Mouse (Mus musculus) 416B (cell line): ENCODE data around the gene Tbc1d24.
A peak's percentile ranks its signal among the peaks of the same experiment; 100 is the strongest.

Source experiments
- DNase-seq: peaks from one replicate; pipeline ENCODE4 v3.0.0; 2011; ENCODE audit warnings: low read depth

Gene Tbc1d24

GRCm38 (mm10) chr17:24209916-24210240, 4.5 kb upstream of the Tbc1d24 start:
- DNase-seq, result no peak

- DNase-seq, result no peak
Observed at GRCm38 (mm10) chr17:24209043-24209915, 3.9 kb upstream of the Tbc1d24 start, which contains the start of gene Ntn3. TSS of gene Ntn3 (minus strand) at chr17:24209531.

- no peak for DNase-seq
Observed at GRCm38 (mm10) chr17:24208641-24209042, 3.3 kb upstream of the Tbc1d24 start.

GRCm38 (mm10) chr17:24207768-24208640, 2.6 kb upstream of the Tbc1d24 start:
- DNase-seq, result no peak

GRCm38 (mm10) chr17:24206451-24207351, 1.3 kb upstream of the Tbc1d24 start:
- no peak for DNase-seq

- no peak for DNase-seq
Observed at GRCm38 (mm10) chr17:24205908-24206361, 573 bp upstream of the Tbc1d24 start.

GRCm38 (mm10) chr17:24204846-24205245, 516 bp downstream of the Tbc1d24 start:
- DNase-seq, result no peak

GRCm38 (mm10) chr17:24203611-24204534, 1.5 kb downstream of the Tbc1d24 start:
- DNase-seq, result no peak

GRCm38 (mm10) chr17:24203068-24203467, 2.3 kb downstream of the Tbc1d24 start:
- DNase-seq, result no peak

- DNase-seq, result no peak
Observed at GRCm38 (mm10) chr17:24201092-24201491, 4.3 kb downstream of the Tbc1d24 start.

- peak; percentile 42 for DNase-seq
Observed at GRCm38 (mm10) chr17:24199741-24200140, 5.6 kb downstream of the Tbc1d24 start.

- DNase-seq, result no peak
Observed at GRCm38 (mm10) chr17:24199252-24199651, 6.1 kb downstream of the Tbc1d24 start.

- DNase-seq, result no peak
Observed at GRCm38 (mm10) chr17:24197032-24197824, 8.1 kb downstream of the Tbc1d24 start.

GRCm38 (mm10) chr17:24195349-24195748, 10.0 kb downstream of the Tbc1d24 start:
- no peak for DNase-seq

- DNase-seq, result no peak
Observed at GRCm38 (mm10) chr17:24193769-24194168, 11.6 kb downstream of the Tbc1d24 start.

GRCm38 (mm10) chr17:24193268-24193667, 12.1 kb downstream of the Tbc1d24 start:
- DNase-seq, result no peak

GRCm38 (mm10) chr17:24192848-24193247, 12.5 kb downstream of the Tbc1d24 start:
- DNase-seq, result no peak

- peak; percentile 47 for DNase-seq
Observed at GRCm38 (mm10) chr17:24191481-24191880, 13.9 kb downstream of the Tbc1d24 start.

- peak; percentile 55 for DNase-seq
Observed at GRCm38 (mm10) chr17:24190934-24191333, 14.4 kb downstream of the Tbc1d24 start.

- no peak for DNase-seq
Observed at GRCm38 (mm10) chr17:24174259-24174658, 31.1 kb downstream of the Tbc1d24 start.
